Mouse (Mus musculus): ENCODE measurements around the gene Padi6.

GRCm38 (mm10) chr4:140716994-140717393 lies 25.4 kb downstream of the Padi6 start:
- no peak for TF ChIP-seq GATA1 (IDR thresholded peaks at IDR 0.05; ENCODE audit: borderline replicate concordance, low read length)
- no peak for TF ChIP-seq FLI1 (IDR thresholded peaks at IDR 0.05; ENCODE audit: low read length)
